Mouse (Mus musculus) c-Kit-positive CD71-positive TER-119-negative erythroid progenitor cells, embryonic 14.5 days (primary cell): ENCODE data around the gene Snx29.
"Not testable (repeated sequence)": the region's sequence is repeated elsewhere in the genome, so short reads cannot be mapped to it uniquely, and the experiment has no call there.

Source experiments
- DNase-seq: peaks from one replicate; pipeline ENCODE4 v3.0.0-alpha.2; 2013; ENCODE audit warnings: low read depth

Gene Snx29

GRCm38 (mm10) chr16:11495923-11496616, 173.4 kb downstream of the Snx29 start:
- no peak for DNase-seq

- DNase-seq = no peak
Observed at GRCm38 (mm10) chr16:11496721-11497120, 174.0 kb downstream of the Snx29 start.

- no peak for DNase-seq
Observed at GRCm38 (mm10) chr16:11500061-11500460, 177.4 kb downstream of the Snx29 start.

- no peak for DNase-seq
Observed at GRCm38 (mm10) chr16:11501138-11501537, 178.4 kb downstream of the Snx29 start.

GRCm38 (mm10) chr16:11501611-11502010, 178.9 kb downstream of the Snx29 start:
- no peak for DNase-seq

DNA sequence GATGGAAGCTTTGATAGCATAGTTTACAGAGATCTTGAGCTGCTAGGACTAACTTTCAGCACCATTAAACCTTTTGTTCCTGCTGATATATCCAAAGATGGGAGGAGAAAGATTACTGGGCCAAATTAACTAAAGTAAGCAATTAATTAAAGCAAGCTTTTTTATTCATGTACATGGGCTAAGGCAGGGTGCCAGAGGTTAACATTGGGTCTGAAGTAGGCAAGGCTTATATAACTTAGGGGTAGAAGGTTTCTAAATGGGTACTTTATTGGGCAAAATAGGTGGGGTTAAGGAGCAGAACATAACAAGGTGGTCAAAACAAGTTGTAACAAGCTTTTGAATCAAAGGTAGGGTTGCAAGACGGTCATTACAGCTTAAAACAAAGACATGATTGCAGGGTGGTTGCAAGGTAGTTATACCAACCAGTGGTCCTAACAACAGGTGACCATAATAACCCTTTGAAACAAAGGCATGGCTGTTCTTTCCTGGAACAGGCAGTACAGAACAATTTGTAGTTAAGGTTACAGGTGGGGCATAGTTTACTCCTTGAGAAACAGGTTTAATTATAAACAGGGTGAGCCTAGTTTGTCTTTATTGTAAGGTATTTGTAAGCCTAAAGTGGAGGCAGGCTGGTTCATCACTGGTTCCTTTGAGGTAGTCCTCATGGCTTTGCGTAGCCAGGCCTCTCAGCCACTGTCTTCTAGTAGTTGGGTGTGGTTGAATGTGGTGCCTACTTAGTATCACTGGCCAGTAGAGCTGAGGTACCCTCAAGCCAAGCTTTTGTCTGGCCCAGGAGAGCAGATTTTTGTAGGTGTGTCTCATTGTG, 182.2 kb downstream of the Snx29 start:
- DNase-seq = no peak

GRCm38 (mm10) chr16:11505492-11506176, 182.9 kb downstream of the Snx29 start:
- DNase-seq = no peak

DNA sequence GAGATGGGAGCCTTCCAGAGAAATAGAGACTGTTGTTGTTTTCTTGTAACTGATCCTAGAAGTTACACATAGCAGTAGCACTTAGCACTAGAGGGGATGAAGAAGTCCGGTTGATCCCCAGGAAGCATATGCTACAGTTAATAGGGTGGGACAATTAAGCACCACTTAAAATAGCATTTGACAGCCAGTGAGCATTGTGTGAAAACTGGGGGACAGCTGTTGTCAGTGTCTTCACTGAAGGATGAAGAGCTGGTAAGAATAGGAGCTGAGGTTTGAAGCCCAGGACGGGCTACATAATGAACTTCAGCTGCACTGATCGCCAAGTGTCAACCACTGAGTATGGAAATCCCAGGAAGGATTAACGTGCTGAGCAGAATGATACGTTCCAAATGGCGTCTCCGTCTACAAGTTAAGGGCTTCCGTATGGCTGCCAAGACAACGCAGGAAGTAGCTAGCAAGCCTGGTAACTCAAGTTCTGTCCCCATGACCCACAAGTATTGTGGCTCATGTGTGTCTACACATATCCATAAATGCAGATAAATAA, 184.6 kb downstream of the Snx29 start:
- DNase-seq = no peak

DNA sequence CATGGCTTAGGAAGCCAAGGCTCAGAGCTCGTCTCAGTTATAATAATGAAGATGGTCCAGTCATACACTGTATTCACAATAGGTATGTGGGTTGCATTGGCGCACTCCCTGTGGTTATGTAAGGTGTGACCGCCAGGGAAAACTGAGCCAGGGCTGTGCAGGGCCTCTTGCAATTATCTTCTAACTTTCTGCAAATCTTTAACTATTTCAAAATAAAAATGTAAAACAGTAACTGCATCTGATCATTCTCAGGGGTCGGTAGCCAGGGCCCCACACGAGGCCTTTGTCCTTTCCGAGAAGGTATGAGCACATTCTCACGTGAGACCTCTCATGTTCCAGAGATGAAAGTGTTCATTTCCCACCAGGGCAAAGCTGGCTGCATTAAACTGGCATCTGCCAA, 185.6 kb downstream of the Snx29 start:
- no peak for DNase-seq

GRCm38 (mm10) chr16:11510416-11510815, 187.7 kb downstream of the Snx29 start:
- DNase-seq = no peak

- DNase-seq = no peak
Observed at GRCm38 (mm10) chr16:11510854-11511253, 188.1 kb downstream of the Snx29 start.

DNA sequence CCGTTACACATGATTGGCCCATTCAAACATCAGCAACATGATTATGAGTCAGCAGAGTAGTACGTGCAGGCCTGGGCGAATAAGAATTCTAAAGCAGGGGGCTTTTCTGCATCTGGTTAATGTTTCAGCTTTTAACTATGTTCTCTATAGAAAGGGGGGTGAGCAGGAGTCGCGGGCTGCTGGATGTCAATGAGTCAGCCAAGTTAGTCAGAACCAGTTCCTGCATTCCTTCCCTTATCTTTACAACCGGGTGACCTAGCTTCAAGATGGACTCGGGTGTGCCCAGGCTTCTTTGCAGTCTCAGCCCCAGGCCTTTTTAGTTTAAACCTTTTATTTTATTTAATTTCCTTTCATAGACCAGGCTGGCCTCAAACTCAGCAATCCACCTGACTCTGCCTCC, 189.0 kb downstream of the Snx29 start:
- DNase-seq = not testable (repeated sequence)

GRCm38 (mm10) chr16:11516681-11517080, 194.0 kb downstream of the Snx29 start:
- DNase-seq = no peak

DNA sequence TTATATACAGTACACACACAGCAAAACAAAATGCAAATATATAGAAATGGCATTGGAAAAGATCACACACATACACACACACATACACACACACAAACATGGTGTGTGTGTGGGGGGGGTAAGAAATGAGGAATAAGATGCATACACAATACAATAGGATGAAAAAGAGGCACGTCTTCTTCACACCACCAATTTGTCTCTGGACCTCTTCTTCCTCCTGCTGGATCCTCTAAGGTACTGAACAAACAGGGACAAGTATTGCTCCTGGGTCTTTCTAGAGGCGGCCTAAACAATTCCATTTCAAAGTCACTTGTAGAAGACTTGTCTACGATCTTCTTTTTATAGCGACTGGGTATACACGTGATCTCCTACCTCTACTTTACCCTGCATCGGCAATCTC, 194.7 kb downstream of the Snx29 start:
- DNase-seq = no peak

GRCm38 (mm10) chr16:11518803-11519498, 196.2 kb downstream of the Snx29 start:
- no peak for DNase-seq

DNA sequence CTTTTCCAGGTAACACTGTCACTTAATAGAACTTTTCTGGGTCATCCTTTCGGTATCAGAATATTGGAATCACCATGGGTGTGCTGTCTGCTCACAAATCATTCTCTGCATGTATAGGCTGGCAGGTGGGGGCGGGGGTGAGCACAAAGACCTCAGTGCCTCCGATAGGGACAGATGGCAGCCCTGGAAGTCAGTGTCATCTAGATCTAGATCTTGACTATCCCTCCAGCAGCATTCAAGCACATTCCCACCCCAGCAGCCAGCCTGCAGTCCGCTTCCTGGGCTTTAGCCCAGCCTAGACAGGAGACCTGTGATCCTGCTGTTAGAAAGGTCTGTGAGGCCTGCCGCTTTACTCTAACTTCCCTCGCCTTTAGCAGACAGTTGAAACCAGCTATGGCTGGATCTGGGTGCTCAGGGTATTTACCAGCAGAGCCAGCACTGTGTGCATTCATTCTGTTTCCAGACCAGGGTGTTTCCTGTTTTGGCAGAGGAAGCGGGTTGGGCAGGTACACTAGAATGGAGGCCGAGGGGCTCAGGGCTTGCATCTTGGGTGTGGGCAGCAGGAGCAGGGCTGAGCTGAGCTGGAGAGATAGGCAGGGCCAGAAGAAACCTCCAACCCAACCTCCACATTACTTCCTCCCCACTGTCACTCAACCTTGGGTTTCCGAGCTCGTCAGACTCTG, 203.5 kb downstream of the Snx29 start:
- DNase-seq = no peak

- DNase-seq = no peak
Observed at GRCm38 (mm10) chr16:11526996-11527395, 204.3 kb downstream of the Snx29 start.

GRCm38 (mm10) chr16:11530466-11531194, 207.9 kb downstream of the Snx29 start:
- no peak for DNase-seq

GRCm38 (mm10) chr16:11531441-11531840, 208.7 kb downstream of the Snx29 start:
- DNase-seq = no peak

DNA sequence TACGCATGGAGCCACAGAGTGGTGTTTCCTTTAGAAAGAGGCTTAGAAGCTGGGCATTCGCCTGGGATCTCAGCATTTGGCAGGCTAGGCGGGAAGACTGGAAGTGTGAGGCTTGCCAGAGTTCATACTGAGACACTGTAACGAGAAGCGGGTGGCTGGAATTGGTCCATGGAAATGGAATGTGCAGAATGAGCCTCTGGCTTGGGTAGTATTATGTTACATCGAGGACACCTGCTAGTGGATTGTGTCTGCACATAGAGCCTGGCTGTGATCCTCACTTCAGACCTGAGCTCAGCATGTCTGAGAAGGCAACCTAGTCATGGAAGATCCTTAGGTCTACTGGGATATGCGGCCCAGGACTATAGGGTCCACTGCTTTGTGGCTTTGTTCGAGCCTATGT, 209.9 kb downstream of the Snx29 start:
- no peak for DNase-seq

DNA sequence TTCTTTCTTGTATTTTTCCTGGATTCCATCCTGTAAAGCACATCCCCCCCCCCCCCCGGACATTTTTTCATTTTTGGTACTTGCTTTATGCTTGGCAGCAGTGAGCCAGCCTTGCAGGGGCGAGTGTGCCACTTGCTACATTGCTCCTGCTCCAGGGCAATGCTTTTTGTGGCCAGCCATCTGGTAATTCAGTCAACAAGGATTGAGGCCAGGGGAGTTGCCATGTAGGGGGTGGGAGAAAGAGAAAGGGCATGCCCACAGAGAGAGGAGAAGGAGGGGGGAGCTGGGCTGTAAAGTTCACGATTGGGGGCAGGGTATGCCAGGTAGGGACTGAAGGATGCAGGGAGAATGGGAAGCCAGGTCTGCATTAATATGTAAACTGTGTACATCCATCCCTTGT, 210.7 kb downstream of the Snx29 start:
- no peak for DNase-seq
